Mouse (Mus musculus): ENCODE measurements at regions not wholly inside any gene's neighbourhood (a gene's known extent, or its start where the extent isn't known, plus 50 kb on each side); places are given as distances from the start of the nearest gene placed in this dataset.

DNA sequence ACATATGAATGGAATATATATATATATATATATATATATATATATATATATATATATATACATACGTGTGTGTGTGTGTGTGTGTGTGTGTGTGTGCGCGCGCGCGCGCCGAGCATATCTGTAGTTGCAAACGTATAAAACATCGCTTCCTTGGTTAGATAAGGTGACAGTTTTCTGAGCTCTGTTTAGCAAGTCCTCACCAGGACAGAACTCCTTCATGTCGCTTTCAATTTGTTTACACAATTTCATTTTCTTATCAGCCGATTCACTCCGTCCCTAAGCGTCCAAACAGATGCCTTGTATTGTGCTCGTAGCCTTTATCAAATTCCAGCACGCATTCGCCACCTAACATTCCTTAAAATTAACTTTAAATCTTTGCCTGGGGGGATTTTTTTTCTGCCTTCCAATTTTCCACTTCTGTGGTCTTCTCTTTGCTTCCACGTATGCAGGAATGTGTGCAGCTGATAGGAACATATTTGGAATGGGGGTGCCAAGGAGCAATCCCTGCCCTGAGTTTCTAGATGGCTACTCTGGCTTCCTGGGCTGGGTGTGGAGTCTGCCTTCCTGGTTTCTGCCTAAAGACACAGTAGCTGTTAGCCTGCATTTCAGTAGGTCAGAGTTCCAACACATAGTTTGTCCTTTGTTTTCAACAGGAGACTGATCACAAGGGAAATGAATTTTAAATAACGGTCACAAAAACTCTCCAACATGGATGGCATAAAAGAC is 575.7 kb downstream of the Robo2 start:
- H3K27ac ChIP-seq (ENCODE audit: low read depth): no peak overlapping the region
- 0 out of 2 replicates have a peak, but pooled peaks cover 2% of the 10 kb centered on the region for H3K9me3 ChIP-seq (ENCODE audit: control insufficient read depth, low read length)
- no peaks in the 10 kb centered on the region for H3K27me3 ChIP-seq (replicated peaks; ENCODE audit: control insufficient read depth, insufficient read depth, low read length)
- ATAC-seq (replicated peaks; ENCODE audit: low FRiP score, low TSS enrichment, low read depth) (no peak), DNase-seq (ENCODE audit: low spot score) (no peak)
- no peaks in the 10 kb centered on the region for H3K36me3 ChIP-seq (ENCODE audit: control insufficient read depth, insufficient read depth, low read length)
- 75% methylated on average over 19 of the region's 19 CpGs for WGBS
- H3K4me3 ChIP-seq (ENCODE audit: low read depth, low read length): no peak overlapping the region
- no peaks in the 10 kb centered on the region for H3K4me1 ChIP-seq (replicated peaks; ENCODE audit: control insufficient read depth, insufficient read depth, low read length)
- H3K9ac ChIP-seq (ENCODE audit: low read length): no peak overlapping the region
- H3K4me2 ChIP-seq (ENCODE audit: low read length): no peak overlapping the region

DNA sequence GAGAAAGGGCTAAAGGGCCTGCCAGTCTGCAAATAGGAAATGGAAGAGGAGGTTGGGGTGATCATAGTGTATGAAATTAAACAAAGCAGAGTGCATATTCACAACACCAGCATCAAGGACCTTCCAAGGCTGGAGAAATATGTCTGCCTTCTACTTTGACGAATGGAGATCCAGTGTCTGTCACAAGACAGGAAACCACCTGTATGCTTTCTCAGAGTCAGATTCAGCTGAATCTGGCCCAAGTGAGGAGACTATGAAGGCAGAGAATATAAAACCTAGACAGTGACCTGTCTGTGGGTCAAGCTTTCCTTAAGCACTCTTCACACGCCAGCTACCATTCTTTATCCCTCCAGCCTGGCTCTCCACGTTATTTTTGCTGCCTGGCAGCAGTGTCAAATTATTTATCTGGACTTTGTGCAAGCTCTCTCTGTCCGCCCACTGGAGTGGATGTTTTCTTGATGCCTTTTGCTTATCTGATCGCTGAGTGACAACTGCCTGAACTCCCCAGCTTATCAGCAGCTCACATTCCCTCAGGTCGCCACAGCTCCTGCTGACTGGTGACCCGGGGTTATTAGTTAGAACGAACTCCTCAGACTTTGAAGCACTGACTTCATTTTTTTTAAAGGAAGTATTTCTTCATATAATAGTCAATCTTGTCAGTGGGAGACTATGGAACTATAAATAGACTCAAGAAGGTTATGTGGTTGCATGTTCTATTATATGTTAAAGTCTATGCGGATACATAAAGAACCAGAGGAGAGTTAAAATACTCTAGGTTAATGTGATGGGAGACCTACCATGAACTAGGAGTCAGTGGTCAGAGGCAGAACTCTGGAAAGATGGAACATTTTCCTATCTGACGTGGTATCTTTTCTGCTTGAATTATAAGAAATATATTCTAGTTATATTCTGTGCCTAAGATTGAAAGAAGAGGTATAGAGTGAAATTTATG is 590.0 kb downstream of the Robo2 start:
- H3K9me3 ChIP-seq (ENCODE audit: control insufficient read depth, low read length): no peaks in the 10 kb centered on the region
- ATAC-seq (replicated peaks; ENCODE audit: low FRiP score, low TSS enrichment, low read depth) (no peak), DNase-seq (ENCODE audit: low spot score) (no peak)
- 48% methylated on average over 10 of the region's 10 CpGs for WGBS
- H3K4me1 ChIP-seq (replicated peaks; ENCODE audit: control insufficient read depth, insufficient read depth, low read length): no peaks in the 10 kb centered on the region
- H3K4me2 ChIP-seq (ENCODE audit: low read length): no peak overlapping the region
- no peak overlapping the region for H3K4me3 ChIP-seq (ENCODE audit: low read depth, low read length)
- no peak overlapping the region for H3K27ac ChIP-seq (ENCODE audit: low read depth)
- no peaks in the 10 kb centered on the region for H3K36me3 ChIP-seq (ENCODE audit: control insufficient read depth, insufficient read depth, low read length)
- no peak overlapping the region for H3K9ac ChIP-seq (ENCODE audit: low read length)
- H3K27me3 ChIP-seq (replicated peaks; ENCODE audit: control insufficient read depth, insufficient read depth, low read length): no peaks in the 10 kb centered on the region

DNA sequence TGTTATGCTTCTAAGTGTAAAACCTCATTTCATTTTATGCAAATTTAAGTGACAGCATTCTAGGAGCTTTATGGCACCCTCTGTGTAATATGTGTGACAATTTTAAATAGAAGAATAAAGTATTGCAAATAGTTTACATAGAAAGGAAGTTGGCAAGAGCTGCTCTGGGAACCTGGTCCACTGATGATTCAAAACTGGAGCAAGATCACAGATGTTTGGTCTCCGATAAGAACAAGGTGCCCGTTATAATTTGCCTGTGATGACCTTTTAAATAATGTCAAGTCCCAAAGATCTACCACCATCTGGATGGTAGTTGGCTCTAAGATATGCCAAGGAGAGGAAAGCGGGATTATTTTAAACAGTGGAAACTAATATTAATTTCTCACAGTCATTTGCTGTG is 607.1 kb downstream of the Robo2 start:
- WGBS: 77% methylated on average over 3 of the region's 3 CpGs
- Histone ChIP-seq H3K4me3 (ENCODE audit: low read depth, low read length) (no peak overlapping the region), H3K36me3 (ENCODE audit: control insufficient read depth, insufficient read depth, low read length) (no peaks in the 10 kb centered on the region), H3K4me1 (replicated peaks; ENCODE audit: control insufficient read depth, insufficient read depth, low read length) (no peaks in the 10 kb centered on the region), H3K27ac (ENCODE audit: low read depth) (no peak overlapping the region), H3K9ac (ENCODE audit: low read length) (no peak overlapping the region), H3K9me3 (ENCODE audit: control insufficient read depth, low read length) (no peaks in the 10 kb centered on the region), H3K4me2 (ENCODE audit: low read length) (no peak overlapping the region), H3K27me3 (replicated peaks; ENCODE audit: control insufficient read depth, insufficient read depth, low read length) (no peaks in the 10 kb centered on the region)
- DNase-seq (ENCODE audit: low spot score) (no peak), ATAC-seq (replicated peaks; ENCODE audit: low FRiP score, low TSS enrichment, low read depth) (no peak)

- H3K4me3 ChIP-seq (ENCODE audit: low read depth, low read length): no peak overlapping the region
- no peak overlapping the region for H3K9ac ChIP-seq (ENCODE audit: low read length)
- H3K9me3 ChIP-seq (ENCODE audit: control insufficient read depth, low read length): no peaks in the 10 kb centered on the region
- H3K27ac ChIP-seq (ENCODE audit: low read depth): no peak overlapping the region
- no peak overlapping the region for H3K4me2 ChIP-seq (ENCODE audit: low read length)
- no peaks in the 10 kb centered on the region for H3K27me3 ChIP-seq (replicated peaks; ENCODE audit: control insufficient read depth, insufficient read depth, low read length)
- no peaks in the 10 kb centered on the region for H3K4me1 ChIP-seq (replicated peaks; ENCODE audit: control insufficient read depth, insufficient read depth, low read length)
- DNase-seq (ENCODE audit: low spot score): no peak
- H3K36me3 ChIP-seq (ENCODE audit: control insufficient read depth, insufficient read depth, low read length): no peaks in the 10 kb centered on the region
- WGBS: 54% methylated on average over 6 of the region's 6 CpGs
- no peak for ATAC-seq (replicated peaks; ENCODE audit: low FRiP score, low TSS enrichment, low read depth)
These were observed 615.0 kb downstream of the Robo2 start for GRCm38 (mm10) chr16:73796528-73797171.

GRCm38 (mm10) chr16:73785074-73785438 is 626.6 kb downstream of the Robo2 start:
- no peaks in the 10 kb centered on the region for H3K36me3 ChIP-seq (ENCODE audit: control insufficient read depth, insufficient read depth, low read length)
- no peak for DNase-seq (ENCODE audit: low spot score)
- no peak overlapping the region for H3K4me3 ChIP-seq (ENCODE audit: low read depth, low read length)
- H3K4me1 ChIP-seq (replicated peaks; ENCODE audit: control insufficient read depth, insufficient read depth, low read length): no peaks in the 10 kb centered on the region
- H3K9ac ChIP-seq (ENCODE audit: low read length): no peak overlapping the region
- H3K9me3 ChIP-seq (ENCODE audit: control insufficient read depth, low read length): no peaks in the 10 kb centered on the region
- WGBS: 92% methylated on average over 2 of the region's 2 CpGs
- no peak for ATAC-seq (replicated peaks; ENCODE audit: low FRiP score, low TSS enrichment, low read depth)
- no peak overlapping the region for H3K4me2 ChIP-seq (ENCODE audit: low read length)
- H3K27me3 ChIP-seq (replicated peaks; ENCODE audit: control insufficient read depth, insufficient read depth, low read length): no peaks in the 10 kb centered on the region
- no peak overlapping the region for H3K27ac ChIP-seq (ENCODE audit: low read depth)

- no peak overlapping the region for H3K27ac ChIP-seq (ENCODE audit: low read depth)
- no peaks in the 10 kb centered on the region for H3K4me1 ChIP-seq (replicated peaks; ENCODE audit: control insufficient read depth, insufficient read depth, low read length)
- no peak overlapping the region for H3K4me3 ChIP-seq (ENCODE audit: low read depth, low read length)
- no peak overlapping the region for H3K9ac ChIP-seq (ENCODE audit: low read length)
- DNase-seq (ENCODE audit: low spot score) (no peak), ATAC-seq (replicated peaks; ENCODE audit: low FRiP score, low TSS enrichment, low read depth) (no peak)
- 82% methylated on average over 10 of the region's 10 CpGs for WGBS
- no peaks in the 10 kb centered on the region for H3K27me3 ChIP-seq (replicated peaks; ENCODE audit: control insufficient read depth, insufficient read depth, low read length)
- no peaks in the 10 kb centered on the region for H3K9me3 ChIP-seq (ENCODE audit: control insufficient read depth, low read length)
- H3K36me3 ChIP-seq (ENCODE audit: control insufficient read depth, insufficient read depth, low read length): no peaks in the 10 kb centered on the region
- H3K4me2 ChIP-seq (ENCODE audit: low read length): no peak overlapping the region
These were observed 627.1 kb downstream of the Robo2 start for GRCm38 (mm10) chr16:73784296-73785073.

GRCm38 (mm10) chr16:73772454-73772853 is 639.2 kb downstream of the Robo2 start:
- Histone ChIP-seq H3K9ac (ENCODE audit: low read length) (no peak overlapping the region), H3K27ac (ENCODE audit: low read depth) (no peak overlapping the region), H3K4me3 (ENCODE audit: low read depth, low read length) (no peak overlapping the region), H3K27me3 (replicated peaks; ENCODE audit: control insufficient read depth, insufficient read depth, low read length) (no peaks in the 10 kb centered on the region), H3K4me1 (replicated peaks; ENCODE audit: control insufficient read depth, insufficient read depth, low read length) (no peaks in the 10 kb centered on the region), H3K4me2 (ENCODE audit: low read length) (no peak overlapping the region), H3K9me3 (ENCODE audit: control insufficient read depth, low read length) (no peaks in the 10 kb centered on the region), H3K36me3 (ENCODE audit: control insufficient read depth, insufficient read depth, low read length) (no peaks in the 10 kb centered on the region)
- 84% methylated on average over 5 of the region's 5 CpGs for WGBS
- no peak for ATAC-seq (replicated peaks; ENCODE audit: low FRiP score, low TSS enrichment, low read depth)
- no peak for DNase-seq (ENCODE audit: low spot score)

DNA sequence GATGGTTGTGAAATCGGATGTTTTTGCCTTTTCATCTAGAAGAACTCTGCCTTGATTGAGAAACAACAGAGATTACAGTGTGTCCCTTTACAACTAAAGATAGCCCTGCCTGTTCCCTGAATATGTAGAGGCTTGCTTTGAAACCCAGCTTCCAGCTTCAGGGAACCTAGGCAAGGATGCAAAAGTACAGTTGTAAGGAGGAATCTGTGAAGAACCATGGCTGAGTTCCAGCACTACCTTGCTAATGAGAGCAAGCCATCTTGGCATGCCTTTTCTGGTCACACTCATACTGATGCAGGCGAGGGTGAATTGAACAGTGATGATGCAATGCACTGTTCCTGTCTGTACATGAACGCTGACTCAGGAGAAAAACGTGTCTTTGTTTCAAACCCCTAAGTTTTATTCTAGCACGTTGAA is 641.2 kb downstream of the Robo2 start:
- ATAC-seq (replicated peaks; ENCODE audit: low FRiP score, low TSS enrichment, low read depth): no peak
- H3K9me3 ChIP-seq (ENCODE audit: control insufficient read depth, low read length): no peaks in the 10 kb centered on the region
- H3K4me3 ChIP-seq (ENCODE audit: low read depth, low read length): no peak overlapping the region
- H3K27me3 ChIP-seq (replicated peaks; ENCODE audit: control insufficient read depth, insufficient read depth, low read length): no peaks in the 10 kb centered on the region
- H3K9ac ChIP-seq (ENCODE audit: low read length): no peak overlapping the region
- 66% methylated on average over 5 of the region's 5 CpGs for WGBS
- H3K4me1 ChIP-seq (replicated peaks; ENCODE audit: control insufficient read depth, insufficient read depth, low read length): no peaks in the 10 kb centered on the region
- no peak overlapping the region for H3K27ac ChIP-seq (ENCODE audit: low read depth)
- no peaks in the 10 kb centered on the region for H3K36me3 ChIP-seq (ENCODE audit: control insufficient read depth, insufficient read depth, low read length)
- no peak for DNase-seq (ENCODE audit: low spot score)
- H3K4me2 ChIP-seq (ENCODE audit: low read length): no peak overlapping the region
